Mouse (Mus musculus): ENCODE data around the gene Mybpc2. TPM values are rescaled to one million over a fixed set of nuclear protein-coding genes. Genes with fewer than 3 reads are reported as not detected.
A peak's percentile ranks its signal among the peaks of the same experiment; 100 is the strongest.

Gene Mybpc2
- total and polyA plus RNA-seq, 3 experiments, result 2.0 to 8.3 (median 5.0) TPM

DNA sequence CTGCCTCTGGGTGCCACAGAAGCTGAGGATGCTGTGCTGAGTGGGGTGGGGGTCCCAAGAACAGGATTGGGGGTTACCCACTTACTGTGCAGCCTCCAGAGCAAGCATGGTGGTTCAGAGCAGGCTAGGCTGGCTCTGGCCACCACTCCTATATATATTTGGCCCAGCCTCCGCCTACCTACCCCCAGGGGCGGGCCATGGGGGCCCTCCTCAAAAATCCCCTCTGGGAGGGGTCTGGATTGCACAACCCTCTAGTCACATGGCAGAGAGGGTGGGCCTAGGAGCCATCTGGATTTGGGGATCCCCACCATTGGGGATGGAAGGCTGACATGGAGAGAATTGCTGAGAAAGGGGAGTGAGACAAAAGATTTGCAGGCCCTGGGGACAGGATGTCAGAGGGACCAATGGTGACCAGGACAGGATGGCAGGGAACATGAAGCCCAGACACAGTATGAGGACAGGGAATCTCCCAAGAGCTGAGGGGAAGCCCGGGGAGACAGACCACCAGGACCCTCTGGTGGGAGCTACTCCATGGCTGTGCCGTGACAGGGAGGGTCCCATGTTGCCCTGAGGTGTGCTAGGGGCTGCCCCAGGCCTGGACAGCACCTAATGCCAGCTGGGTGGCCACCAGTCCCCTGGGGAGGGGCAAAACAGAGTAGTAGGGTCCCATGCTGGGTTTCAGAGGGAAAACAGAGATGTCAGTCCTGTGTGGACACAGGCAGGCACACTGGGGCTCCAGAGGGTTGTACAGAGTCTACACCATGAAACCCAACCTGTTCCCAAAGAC, 7.7 kb upstream of the Mybpc2 start, which contains the start of gene Spib (continued):
- TF ChIP-seq GABPA (IDR thresholded peaks at IDR 0.05; ENCODE audit: insufficient replicate concordance, low read depth, low read length), result no peak
- no peak for TF ChIP-seq MAFK (IDR thresholded peaks at IDR 0.05; ENCODE audit: insufficient replicate concordance, low read length)
- no peak for TF ChIP-seq IRF4 (IDR thresholded peaks at IDR 0.05; ENCODE audit: low read depth, low read length)
- no peak for TF ChIP-seq HCFC1 (IDR thresholded peaks at IDR 0.05; ENCODE audit: low read depth, low read length)
- TF ChIP-seq TCF12 (IDR thresholded peaks at IDR 0.05; ENCODE audit: low read depth, low read length), result peak; percentile 91; the same call in 1 of the 2 replicates
- TF ChIP-seq ZMIZ1 (IDR thresholded peaks at IDR 0.05; ENCODE audit: low read depth, low read length), result peak; percentile 98

DNA sequence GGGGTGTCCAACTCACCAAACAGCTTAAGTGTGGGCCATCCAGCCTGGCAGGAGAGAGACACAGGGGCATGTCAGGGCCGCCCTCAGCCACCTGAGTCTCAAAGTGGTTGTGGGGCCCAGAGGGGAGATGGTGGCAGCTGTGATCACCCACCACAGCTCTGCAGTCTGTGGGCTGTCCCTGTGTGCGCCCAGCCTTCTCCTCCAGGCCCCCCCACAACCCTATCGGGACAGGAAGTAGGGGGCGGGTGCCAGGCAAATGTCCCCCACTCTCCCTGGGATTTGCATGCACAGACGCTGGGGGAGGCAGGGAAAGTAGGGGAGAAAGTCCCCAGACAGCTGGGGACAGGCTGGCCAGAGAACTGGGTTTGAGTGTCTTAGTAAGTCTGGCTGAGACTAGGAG, 6.8 kb upstream of the Mybpc2 start:
- in situ Hi-C loops (cut with MboI; ENCODE audit: low pct_ligation_motif_present, low pct_unique_long_range_greater_than_20kb, low sequenced_read_pairs), result no loop called here
- TF ChIP-seq CTCF (conservative IDR thresholded peaks at IDR 0.05 in 1 of 2, IDR thresholded peaks at IDR 0.05 in 1 of 2; ENCODE audit: low read depth in 2 of 2, low read length in 2 of 2) (no peak), MAX (IDR thresholded peaks at IDR 0.05; ENCODE audit: low read length) (no peak; the same call in 1 of the 2 replicates), TCF12 (IDR thresholded peaks at IDR 0.05; ENCODE audit: low read depth, low read length) (peak; percentile 98), USF2 (conservative IDR thresholded peaks at IDR 0.05; ENCODE audit: low read depth, low read length) (no peak), POLR2A (IDR thresholded peaks at IDR 0.05; ENCODE audit: low read depth, low read length) (peak; percentile 55; the same call in 1 of the 2 replicates), EP300 (IDR thresholded peaks at IDR 0.05; ENCODE audit: low read length) (peak; percentile 56; the same call in 1 of the 2 replicates), CHD1 (IDR thresholded peaks at IDR 0.05; ENCODE audit: low read depth, low read length) (no peak), E2F4 (IDR thresholded peaks at IDR 0.05; ENCODE audit: insufficient replicate concordance, low read depth, low read length) (no peak), ETS1 (conservative IDR thresholded peaks at IDR 0.05; ENCODE audit: low read depth, low read length) (peak; percentile 95), JUN (IDR thresholded peaks at IDR 0.05; ENCODE audit: insufficient read depth, low read depth, low read length) (no peak), ZC3H11A (IDR thresholded peaks at IDR 0.05; ENCODE audit: low read depth, low read length) (no peak), TBP (conservative IDR thresholded peaks at IDR 0.05; ENCODE audit: low read depth, low read length) (0 out of 2 replicates have a peak, but pooled peaks have one; percentile 32), MXI1 (IDR thresholded peaks at IDR 0.05; ENCODE audit: low read depth, low read length) (no peak; the same call in 1 of the 2 replicates), ELF1 (IDR thresholded peaks at IDR 0.05; ENCODE audit: low read depth, low read length) (peak; percentile 82), NRF1 (IDR thresholded peaks at IDR 0.05; ENCODE audit: low read depth, low read length) (peak; percentile 46; the same call in 1 of the 2 replicates), RAD21 (IDR thresholded peaks at IDR 0.05; ENCODE audit: low read depth, low read length) (no peak), SIN3A (IDR thresholded peaks at IDR 0.05; ENCODE audit: low read length) (peak; percentile 93), MYC (IDR thresholded peaks at IDR 0.05; ENCODE audit: low read depth, low read length) (no peak), CHD2 (IDR thresholded peaks at IDR 0.05; ENCODE audit: low read length) (peak; percentile 68; the same call in 1 of the 2 replicates), KAT2A (IDR thresholded peaks at IDR 0.05; ENCODE audit: insufficient replicate concordance, low read length) (no peak), SMC3 (IDR thresholded peaks at IDR 0.05; ENCODE audit: low read depth, low read length) (no peak), USF1 (IDR thresholded peaks at IDR 0.05; ENCODE audit: low read depth, low read length) (no peak), PAX5 (IDR thresholded peaks at IDR 0.05; ENCODE audit: low read length) (no peak), RCOR1 (conservative IDR thresholded peaks at IDR 0.05; ENCODE audit: low read depth, low read length) (0 out of 2 replicates have a peak, but pooled peaks have one; percentile 11), MEF2A (IDR thresholded peaks at IDR 0.05; ENCODE audit: borderline replicate concordance, low read depth, low read length) (peak; percentile 87), ZKSCAN1 (IDR thresholded peaks at IDR 0.05; ENCODE audit: borderline replicate concordance, low read depth, low read length) (no peak), POLR2AphosphoS2 (IDR thresholded peaks at IDR 0.05; ENCODE audit: low read depth, low read length) (no peak), MAFK (IDR thresholded peaks at IDR 0.05; ENCODE audit: insufficient replicate concordance, low read length) (peak; percentile 65), HCFC1 (IDR thresholded peaks at IDR 0.05; ENCODE audit: low read depth, low read length) (peak; percentile 48), ZMIZ1 (IDR thresholded peaks at IDR 0.05; ENCODE audit: low read depth, low read length) (peak; percentile 74; the same call in 1 of the 2 replicates), ZNF384 (IDR thresholded peaks at IDR 0.05; ENCODE audit: low read depth, low read length) (no peak), BHLHE40 (IDR thresholded peaks at IDR 0.05; ENCODE audit: low read depth, low read length) (peak; percentile 83), UBTF (IDR thresholded peaks at IDR 0.05; ENCODE audit: low read depth, low read length) (no peak)

More for the DNA sequence above, 6.8 kb upstream of the Mybpc2 start:
- peaks cover 27 to 67% of the 10 kb centered on the region in 2 experiments for H3K36me3 ChIP-seq (replicated peaks in 1 of 2; ENCODE audit: control insufficient read depth in 1 of 2, insufficient read depth in 1 of 2, low read length in 1 of 2)
- no peaks in the 10 kb centered on the region for H3K27me3 ChIP-seq (replicated peaks)
- H3K4me3 ChIP-seq (replicated peaks in 1 of 3; ENCODE audit: low read depth in 2 of 3, low read length in 2 of 3, poor library complexity in 1 of 3), result peak overlapping the region; percentile 65 to 77 (median 72)
- H3K9me3 ChIP-seq (replicated peaks; ENCODE audit: low read length), result no peaks in the 10 kb centered on the region
- peak; percentile 90 for DNase-seq (ENCODE audit: extremely low read depth)
- peaks cover 10% of the 10 kb centered on the region for H3K79me2 ChIP-seq (replicated peaks; ENCODE audit: control insufficient read depth, extremely low read depth, insufficient read depth, poor library complexity, severe bottlenecking)
- H3K27ac ChIP-seq (ENCODE audit: insufficient read depth, low read depth), result peak overlapping the region; percentile 98
- dilution Hi-C loops (cut with MboI; ENCODE audit: extremely low pct_ligation_motif_present, extremely low pct_unique_long_range_greater_than_20kb, low sequenced_read_pairs), result no loop called here
- H3K4me1 ChIP-seq (ENCODE audit: control insufficient read depth in 1 of 2, insufficient read depth in 2 of 2), result peaks cover 48 to 57% of the 10 kb centered on the region in 2 experiments
- H3K9ac ChIP-seq (ENCODE audit: insufficient read depth, low read depth), result peak overlapping the region; percentile 77; the same call in 1 of the 2 replicates
- H3K4me2 ChIP-seq (ENCODE audit: insufficient read depth, low read depth, poor library complexity, severe bottlenecking), result peak overlapping the region; percentile 52; the same call in 1 of the 2 replicates
